Mouse (Mus musculus): ENCODE data around the gene Il24.

The Il24 gene

GRCm38 (mm10) chr1:130850405-130850804 lies 36.8 kb downstream of the Il24 start:
- DNase-seq = no peak

- DNase-seq = no peak
These were observed 37.6 kb downstream of the Il24 start for GRCm38 (mm10) chr1:130849530-130850214.

GRCm38 (mm10) chr1:130844516-130844915 lies 42.7 kb downstream of the Il24 start:
- DNase-seq = no peak

- DNase-seq = no peak
These were observed 45.6 kb downstream of the Il24 start for GRCm38 (mm10) chr1:130841621-130842020.

- DNase-seq = no peak
These were observed 46.5 kb downstream of the Il24 start for GRCm38 (mm10) chr1:130840599-130841379.

GRCm38 (mm10) chr1:130838288-130838687 lies 49.0 kb downstream of the Il24 start:
- DNase-seq = peak; percentile 80

GRCm38 (mm10) chr1:130835161-130835936 lies 51.9 kb downstream of the Il24 start:
- DNase-seq = no peak

GRCm38 (mm10) chr1:130832230-130833149 lies 54.8 kb downstream of the Il24 start:
- DNase-seq = no peak

All from thymus, postnatal 14 days (tissue).